Mouse (Mus musculus): Measurements from ENCODE around the gene Ntn3.

The Ntn3 gene

GRCm38 (mm10) chr17:24211631-24212440 is 2.5 kb upstream of the Ntn3 start:
- DNase-seq (ENCODE audit: extremely low read depth, insufficient read length, low spot score), result no peak

GRCm38 (mm10) chr17:24210591-24210990 is 1.3 kb upstream of the Ntn3 start:
- DNase-seq (ENCODE audit: extremely low read depth, insufficient read length, low spot score), result no peak

- DNase-seq (ENCODE audit: extremely low read depth, insufficient read length, low spot score), result no peak
These were observed 547 bp upstream of the Ntn3 start for GRCm38 (mm10) chr17:24209916-24210240.

- DNase-seq (ENCODE audit: extremely low read depth, insufficient read length, low spot score), result no peak
These were observed 689 bp downstream of the Ntn3 start for GRCm38 (mm10) chr17:24208641-24209042.

- no peak for DNase-seq (ENCODE audit: extremely low read depth, insufficient read length, low spot score)
These were observed 1.3 kb downstream of the Ntn3 start for GRCm38 (mm10) chr17:24207768-24208640.

- DNase-seq (ENCODE audit: extremely low read depth, insufficient read length, low spot score), result no peak
These were observed 2.6 kb downstream of the Ntn3 start for GRCm38 (mm10) chr17:24206451-24207351.

- DNase-seq (ENCODE audit: extremely low read depth, insufficient read length, low spot score), result no peak
These were observed 3.4 kb downstream of the Ntn3 start for GRCm38 (mm10) chr17:24205908-24206361.

- peak; percentile 86 for DNase-seq (ENCODE audit: extremely low read depth, insufficient read length, low spot score)
These were observed 3.9 kb downstream of the Ntn3 start, which contains the start of gene Tbc1d24 for GRCm38 (mm10) chr17:24205284-24205888. Gene Tbc1d24, minus strand, starts transcription at chr17:24205562.

- DNase-seq (ENCODE audit: extremely low read depth, insufficient read length, low spot score), result no peak
These were observed 4.5 kb downstream of the Ntn3 start for GRCm38 (mm10) chr17:24204846-24205245.

- DNase-seq (ENCODE audit: extremely low read depth, insufficient read length, low spot score), result no peak
These were observed 5.5 kb downstream of the Ntn3 start for GRCm38 (mm10) chr17:24203611-24204534.

GRCm38 (mm10) chr17:24203068-24203467 is 6.3 kb downstream of the Ntn3 start:
- no peak for DNase-seq (ENCODE audit: extremely low read depth, insufficient read length, low spot score)

GRCm38 (mm10) chr17:24201092-24201491 is 8.2 kb downstream of the Ntn3 start:
- no peak for DNase-seq (ENCODE audit: extremely low read depth, insufficient read length, low spot score)

- DNase-seq (ENCODE audit: extremely low read depth, insufficient read length, low spot score), result no peak
These were observed 9.6 kb downstream of the Ntn3 start for GRCm38 (mm10) chr17:24199741-24200140.

GRCm38 (mm10) chr17:24199252-24199651 is 10.1 kb downstream of the Ntn3 start:
- DNase-seq (ENCODE audit: extremely low read depth, insufficient read length, low spot score), result no peak

- no peak for DNase-seq (ENCODE audit: extremely low read depth, insufficient read length, low spot score)
These were observed 12.1 kb downstream of the Ntn3 start for GRCm38 (mm10) chr17:24197032-24197824.

GRCm38 (mm10) chr17:24195349-24195748 is 14.0 kb downstream of the Ntn3 start:
- no peak for DNase-seq (ENCODE audit: extremely low read depth, insufficient read length, low spot score)

- no peak for DNase-seq (ENCODE audit: extremely low read depth, insufficient read length, low spot score)
These were observed 15.6 kb downstream of the Ntn3 start for GRCm38 (mm10) chr17:24193769-24194168.

GRCm38 (mm10) chr17:24193268-24193667 is 16.1 kb downstream of the Ntn3 start:
- DNase-seq (ENCODE audit: extremely low read depth, insufficient read length, low spot score), result no peak

Measured in 3134 (cell line).